Mouse (Mus musculus) layer of hippocampus, postnatal 10 days (tissue): ENCODE results near the gene Shc2. TPM values are rescaled to one million over a fixed set of nuclear protein-coding genes. Genes with fewer than 3 reads are reported as not detected.
A peak's percentile ranks its signal among the peaks of the same experiment; 100 is the strongest.

Experiments used
- DNase-seq, 2 experiments: peaks; one replicate each; pipeline ENCODE4 v3.0.0; 2021; ENCODE audit warnings: low spot score in 2 of 2
- long read RNA-seq: library from polyadenylated mRNA; stranded (forward); transcript quantifications from one replicate; pipeline ENCODE4 v2.0.0, GENCODE M21; 2023
- total RNA-seq, 2 experiments: library from RNA; stranded (reverse); gene quantifications; 2 replicates each; pipeline ENCODE4 v1.2.3; 2021

Gene Shc2
- total RNA-seq = 10 to 100 TPM; 48.0 to 48.3 TPM
- long read RNA-seq, transcript Shc2-201 (13 exons, 3,243 nt) = major isoform, 18 of 26 reads
- long read RNA-seq, partial matches to known transcripts = 0 of 26 reads
- long read RNA-seq, other reads (novel, unspliced or antisense) = 3 of 26 reads

GRCm38 (mm10) chr10:79637128-79638110, at the start of gene Shc2:
Gene Shc2 (minus strand): TSS chr10:79637918.
- DNase-seq = peak; percentile 77 to 86

- DNase-seq = no peak
Measured at GRCm38 (mm10) chr10:79687513-79687912, 49.8 kb upstream of the Shc2 start.

- no peak for DNase-seq
Measured at GRCm38 (mm10) chr10:79686691-79687090, 49.0 kb upstream of the Shc2 start.

DNA sequence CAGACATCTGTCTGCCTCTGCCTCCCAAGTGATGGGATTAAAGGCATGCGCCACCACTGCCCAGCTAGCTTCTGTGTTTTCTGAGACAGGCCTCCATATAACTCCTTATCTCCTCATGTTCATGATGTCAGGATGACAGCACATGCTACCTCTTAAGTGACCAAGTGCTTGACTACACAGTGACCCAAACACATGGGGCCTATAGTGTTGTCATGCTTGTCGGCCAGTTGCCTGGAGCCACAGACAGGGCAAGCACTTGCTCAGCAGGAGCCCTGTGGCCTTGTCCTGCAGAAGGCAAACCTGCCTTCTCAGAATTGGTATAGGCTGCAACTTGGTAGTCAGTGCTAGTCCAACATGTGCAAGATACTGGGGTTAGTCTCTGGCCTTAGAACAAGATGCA, 48.5 kb upstream of the Shc2 start:
- no peak for DNase-seq

GRCm38 (mm10) chr10:79684770-79685600, 47.3 kb upstream of the Shc2 start:
- DNase-seq = no peak

- no peak for DNase-seq
Measured at GRCm38 (mm10) chr10:79683726-79684640, 46.3 kb upstream of the Shc2 start.

- peak; percentile 69 to 74 for DNase-seq
Measured at GRCm38 (mm10) chr10:79682916-79683582, 45.3 kb upstream of the Shc2 start.

DNA sequence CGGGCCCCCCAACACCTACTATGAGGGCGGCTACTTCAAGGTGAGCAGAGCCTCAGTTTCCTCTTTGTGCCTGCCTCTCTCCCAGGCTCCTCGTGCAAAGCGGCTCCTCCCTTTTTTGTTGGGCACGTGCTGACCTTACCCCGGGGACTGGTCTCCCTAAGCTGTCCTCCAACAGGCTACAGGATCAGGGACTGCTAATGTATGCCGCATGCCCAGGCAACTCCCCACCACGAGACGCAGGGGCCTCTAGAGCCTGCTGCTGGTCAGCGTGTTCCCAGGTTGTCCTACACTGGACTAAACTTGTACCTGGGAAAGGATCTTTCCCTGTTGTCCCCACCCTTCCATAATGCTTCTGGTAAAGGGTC, 44.8 kb upstream of the Shc2 start:
- peak; percentile 49 to 52 for DNase-seq

GRCm38 (mm10) chr10:79681591-79682245, 44.0 kb upstream of the Shc2 start, which contains the start of gene Cdc34:
Gene Cdc34 (plus strand): TSS chr10:79682195.
- peak; percentile 97 to 99 for DNase-seq

- no peak for DNase-seq
Measured at GRCm38 (mm10) chr10:79680606-79681495, 43.1 kb upstream of the Shc2 start.

DNA sequence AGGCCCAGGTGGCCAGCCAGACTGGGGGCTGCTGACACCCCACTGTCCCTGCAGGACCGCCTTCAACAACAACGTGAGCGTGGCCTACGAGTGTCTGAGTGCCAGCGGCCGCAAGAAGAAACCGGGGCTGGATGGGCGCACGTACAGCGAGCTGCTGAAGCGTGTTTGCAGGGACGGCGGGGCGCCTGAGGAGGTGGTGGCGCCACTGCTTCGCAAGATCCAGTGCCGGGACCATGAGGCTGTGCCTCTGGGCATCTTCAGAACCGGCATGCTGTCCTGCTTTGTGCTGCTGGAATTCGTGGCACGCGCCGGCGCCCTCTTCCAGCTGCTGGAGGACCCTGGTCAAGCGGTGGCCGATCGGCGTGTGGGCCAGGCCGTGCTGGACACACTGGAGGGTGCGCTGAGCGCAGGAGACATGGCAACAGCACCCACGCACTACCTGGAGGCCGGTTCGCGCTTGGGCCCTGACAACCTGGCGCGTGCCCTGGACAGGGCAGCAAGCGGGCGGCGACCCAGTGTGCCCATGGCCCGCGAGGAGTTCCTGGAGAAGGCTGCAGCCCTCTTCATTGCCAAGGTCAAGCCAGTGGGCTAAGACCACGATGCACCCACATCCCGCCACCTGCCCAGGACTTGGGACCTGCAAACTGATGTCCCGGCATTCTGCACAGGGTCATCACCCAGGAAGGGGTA, 37.8 kb upstream of the Shc2 start:
- DNase-seq = no peak

GRCm38 (mm10) chr10:79673054-79673453, 35.3 kb upstream of the Shc2 start:
- DNase-seq = no peak

GRCm38 (mm10) chr10:79672088-79672455, 34.4 kb upstream of the Shc2 start:
- no peak for DNase-seq

DNA sequence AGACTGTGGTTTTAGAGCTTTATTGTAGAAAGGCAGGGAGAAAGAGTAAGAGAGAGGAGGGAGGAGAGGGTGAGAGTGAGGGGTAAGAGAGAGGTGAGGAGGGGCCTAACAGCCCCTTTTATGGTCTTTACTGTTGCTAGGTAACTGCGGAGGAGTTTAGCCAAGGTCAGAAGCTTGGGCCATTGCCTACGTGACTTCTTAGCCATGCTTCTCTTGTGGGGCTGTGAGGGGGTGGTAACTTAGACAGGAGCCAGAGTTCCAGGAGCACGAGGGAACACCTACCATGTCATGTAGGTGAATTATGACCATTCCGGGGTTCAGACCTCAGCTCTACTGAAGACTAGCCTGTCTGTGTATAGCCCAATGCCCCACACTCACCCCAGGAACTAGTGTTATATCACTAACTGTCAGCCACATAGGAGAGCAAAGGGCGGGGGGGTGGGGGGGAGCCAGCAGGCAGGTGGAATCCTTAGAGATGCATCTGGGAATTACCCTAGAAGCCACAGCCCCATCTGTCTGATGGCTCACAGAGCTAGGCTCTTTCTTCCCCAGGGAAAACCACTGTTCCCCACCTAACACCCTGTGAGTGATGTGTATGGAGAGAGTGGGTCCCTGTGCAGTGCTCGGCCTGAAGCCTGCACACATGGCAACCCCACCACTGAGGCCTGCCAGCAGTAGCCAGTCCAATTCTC, 33.8 kb upstream of the Shc2 start:
- DNase-seq = no peak

- DNase-seq = no peak
Measured at GRCm38 (mm10) chr10:79670071-79670888, 32.6 kb upstream of the Shc2 start.

DNA sequence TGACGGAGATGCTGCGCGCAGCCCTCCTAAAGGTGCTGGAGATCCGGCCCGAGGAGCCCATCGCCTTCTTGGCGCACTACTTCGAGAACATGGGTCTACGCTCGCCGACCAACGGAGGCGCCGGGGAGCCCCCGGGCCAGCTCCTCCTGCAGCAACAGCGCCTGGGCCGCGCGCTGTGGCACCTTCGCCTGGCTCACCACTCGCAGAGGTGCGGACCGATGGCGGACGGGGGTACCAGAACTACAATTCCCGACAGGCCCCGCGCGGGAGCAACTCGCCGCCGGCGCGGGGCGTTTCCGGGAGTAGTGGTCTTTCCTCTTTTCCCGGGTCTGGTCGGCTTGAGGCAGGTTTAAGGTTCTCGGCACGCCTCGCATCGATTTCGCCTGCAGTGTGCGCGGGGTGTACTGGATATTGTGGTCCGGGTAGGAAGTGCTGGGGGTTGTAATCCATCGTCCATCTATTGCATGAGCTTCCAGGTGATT, 31.9 kb upstream of the Shc2 start:
- DNase-seq = peak; percentile 82 to 86
